23 mouse cellular contexts compared by ENCODE assay signal in the genomic region with DNA sequence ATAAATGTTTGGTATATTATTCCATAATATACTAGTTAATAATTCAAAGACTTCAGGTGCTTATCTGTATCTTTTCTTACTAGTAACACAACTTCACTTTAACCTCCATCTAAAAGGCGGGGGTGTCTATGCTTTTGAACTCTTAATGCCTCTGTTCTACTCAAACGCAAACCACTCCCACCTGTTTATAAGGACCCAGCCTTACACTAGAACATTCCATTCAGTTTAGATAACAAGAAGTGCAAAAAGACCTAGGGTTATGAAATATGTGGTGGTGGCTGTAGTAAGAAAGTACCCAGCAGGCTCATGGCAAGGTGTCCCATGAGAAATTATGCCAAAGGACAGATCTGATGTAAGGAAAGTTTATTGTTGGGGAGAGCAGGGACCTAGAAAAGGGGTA.
"Had no signal": no experiment of that assay in that cellular context is flagged by ENCODE, and none has a peak within 500 bp of the region (broad histone marks: within the 10 kb centered on the region; RNA-seq: fewer than 3 reads in every experiment).

No protein-coding gene starts in this region.

- H3K9ac ChIP-seq: heart, embryonic 13.5 days; heart, embryonic 15.5 days; hindbrain, embryonic 13.5 days; hindbrain, embryonic 15.5 days; limb, embryonic 12.5 days had no signal

- H3K27ac ChIP-seq: heart, adult 2 months; heart, embryonic 13.5 days; heart, embryonic 15.5 days; hindbrain, embryonic 13.5 days; hindbrain, embryonic 15.5 days; hindbrain, postnatal 0 days; layer of hippocampus, adult 2 months; left cerebral cortex, adult 2 months; limb, embryonic 10.5 days; limb, embryonic 12.5 days had no signal

- H3K4me3 ChIP-seq: heart, adult 2 months; heart, embryonic 13.5 days; heart, embryonic 15.5 days; hindbrain, embryonic 13.5 days; hindbrain, embryonic 15.5 days; layer of hippocampus, adult 2 months; left cerebral cortex, adult 2 months; limb, embryonic 10.5 days; limb, embryonic 12.5 days had no signal

- DNase-seq: gastrocnemius, postnatal 14 days; gastrocnemius, postnatal 36 days; heart, adult 11 months; heart, adult 2 months; heart, postnatal 14 days; heart, postnatal 36 days; kidney, adult 11 months; kidney, adult 8-10 months; kidney, postnatal 10 days; kidney, postnatal 25 days; kidney, postnatal 4 days had no signal

- H3K4me1 ChIP-seq: heart, embryonic 15.5 days; hindbrain, embryonic 13.5 days; limb, embryonic 10.5 days; limb, embryonic 12.5 days had no signal

- H3K4me2 ChIP-seq: heart, embryonic 11.5 days; heart, embryonic 13.5 days; heart, embryonic 15.5 days; hindbrain, embryonic 13.5 days; hindbrain, embryonic 15.5 days; limb, embryonic 12.5 days had no signal

- H3K36me3 ChIP-seq: heart, embryonic 13.5 days; heart, embryonic 15.5 days; hindbrain, embryonic 13.5 days; hindbrain, embryonic 15.5 days; limb, embryonic 10.5 days; limb, embryonic 12.5 days had no signal

- ATAC-seq: forebrain, embryonic 16.5 days; hindbrain, postnatal 0 days; intestine, embryonic 16.5 days had no signal

- H3K9me3 ChIP-seq: heart, embryonic 13.5 days; heart, embryonic 15.5 days; hindbrain, embryonic 13.5 days; hindbrain, embryonic 15.5 days; limb, embryonic 10.5 days; limb, embryonic 12.5 days had no signal

- H3K27me3 ChIP-seq: heart, embryonic 13.5 days; heart, embryonic 15.5 days; hindbrain, embryonic 13.5 days; hindbrain, embryonic 15.5 days; limb, embryonic 12.5 days had no signal
